Mouse (Mus musculus) MEL (cell line): ENCODE results near the gene Sdc1. TPM values are rescaled to one million over a fixed set of nuclear protein-coding genes. Genes with fewer than 3 reads are reported as not detected.

Experiments
- DNase-seq: peaks from one replicate; pipeline ENCODE4 v3.0.0; 2011; ENCODE audit warnings: low read depth, low spot score
- H3K27ac ChIP-seq: 2 replicates; pipeline ENCODE4 v1.5.1; 2012; ENCODE audit warnings: low read depth, mild to moderate bottlenecking, control low read depth, low read length, moderate library complexity; ENCODE audit not compliant: control insufficient read depth
- H3K27me3 ChIP-seq, 2 experiments: fragments of 150-350 bp in 1 of 2; sonication (generic) in 1 of 2; 2 replicates each; pipeline ENCODE4 v1.6.1; 2012; ENCODE audit warnings: low read length in 2 of 2, mild to moderate bottlenecking in 2 of 2, improper control_type of control experiment in 1 of 2, moderate library complexity in 1 of 2; ENCODE audit not compliant: insufficient read depth in 2 of 2, control insufficient read depth in 1 of 2
- H3K36me3 ChIP-seq, 2 experiments: 2 replicates each; pipeline ENCODE4 v1.6.1; 2012 to 2014; ENCODE audit warnings: low read length in 2 of 2, improper control_type of control experiment in 1 of 2, inconsistent platforms in 1 of 2, mild to moderate bottlenecking in 1 of 2; ENCODE audit not compliant: insufficient read depth in 2 of 2, control insufficient read depth in 1 of 2
- H3K4me1 ChIP-seq, 2 experiments: fragments of 150-350 bp in 1 of 2; sonication (generic) in 1 of 2; 2 replicates each; pipeline ENCODE4 v1.6.1; 2012; ENCODE audit warnings: low read length in 2 of 2, improper control_type of control experiment in 1 of 2, mild to moderate bottlenecking in 1 of 2; ENCODE audit not compliant: insufficient read depth in 2 of 2, control insufficient read depth in 1 of 2
- H3K4me3 ChIP-seq, 2 experiments: fragments of 150-350 bp in 1 of 2; sonication (generic) in 1 of 2; 2 replicates each; pipeline ENCODE4 v1.5.1; 2012; ENCODE audit warnings: low read depth in 2 of 2, low read length in 2 of 2, mild to moderate bottlenecking in 2 of 2, moderate library complexity in 2 of 2, control low read depth in 1 of 2, improper control_type of control experiment in 1 of 2; ENCODE audit not compliant: control insufficient read depth in 1 of 2, insufficient read depth in 1 of 2
- H3K79me2 ChIP-seq: 2 replicates; pipeline ENCODE4 v1.6.1; 2012; ENCODE audit warnings: mild to moderate bottlenecking, low read length, moderate library complexity; ENCODE audit not compliant: control insufficient read depth, poor library complexity, insufficient read depth
- H3K9ac ChIP-seq: 2 replicates; pipeline ENCODE4 v1.6.1; 2012; ENCODE audit warnings: low read depth, mild to moderate bottlenecking, control low read depth, low read length, moderate library complexity; ENCODE audit not compliant: control insufficient read depth, poor library complexity, severe bottlenecking
- H3K9me3 ChIP-seq: fragments of 150-350 bp; sonication (generic); replicated peaks from 2 replicates; pipeline ENCODE4 v1.6.1; 2012; ENCODE audit warnings: mild to moderate bottlenecking, low read length, improper control_type of control experiment, moderate library complexity; ENCODE audit not compliant: insufficient read depth
- BHLHE40 ChIP-seq: IDR thresholded peaks from 2 replicates; pipeline ENCODE4 v1.6.1; 2012; ENCODE audit warnings: low read depth, mild to moderate bottlenecking, inconsistent platforms, low read length, improper control_type of control experiment, borderline replicate concordance
- CTCF ChIP-seq, 3 experiments: IDR thresholded peaks in 2 of 3; conservative IDR thresholded peaks in 1 of 3; 2 replicates each; pipeline ENCODE4 v1.5.1; 2011 to 2012; ENCODE audit warnings: low read length in 3 of 3, low read depth in 2 of 3, mild to moderate bottlenecking in 2 of 3, improper control_type of control experiment in 1 of 3, inconsistent platforms in 1 of 3, mixed read lengths in 1 of 3, moderate library complexity in 1 of 3; ENCODE audit not compliant: control insufficient read depth in 1 of 3, insufficient read depth in 1 of 3, poor library complexity in 1 of 3, severe bottlenecking in 1 of 3
- ELF1 ChIP-seq: IDR thresholded peaks from 2 replicates; pipeline ENCODE4 v1.6.1; 2014; ENCODE audit warnings: low read depth, mild to moderate bottlenecking, inconsistent platforms, low read length, improper control_type of control experiment, moderate library complexity
- EP300 ChIP-seq, 2 experiments: IDR thresholded peaks; 2 replicates each; pipeline ENCODE4 v1.6.1; 2011; ENCODE audit warnings: improper control_type of control experiment in 2 of 2, low read length in 2 of 2, low read depth in 1 of 2, mild to moderate bottlenecking in 1 of 2
- JUND ChIP-seq: IDR thresholded peaks from 2 replicates; pipeline ENCODE4 v1.6.1; 2011; ENCODE audit warnings: low read depth, mild to moderate bottlenecking, improper control_type of control experiment, low read length
- KAT2A ChIP-seq: conservative IDR thresholded peaks from 2 replicates; pipeline ENCODE4 v1.6.1; 2012; ENCODE audit warnings: low read depth, low read length, improper control_type of control experiment, inconsistent platforms
- MAX ChIP-seq: IDR thresholded peaks from 2 replicates; pipeline ENCODE4 v1.6.1; 2011; ENCODE audit warnings: low read length, improper control_type of control experiment
- MAZ ChIP-seq: IDR thresholded peaks from 2 replicates; pipeline ENCODE4 v1.6.1; 2012; ENCODE audit warnings: low read depth, mild to moderate bottlenecking, inconsistent platforms, low read length, improper control_type of control experiment
- MEF2A ChIP-seq: IDR thresholded peaks from 2 replicates; pipeline ENCODE4 v1.6.1; 2014; ENCODE audit warnings: low read depth, mild to moderate bottlenecking, inconsistent platforms, low read length, improper control_type of control experiment; ENCODE audit not compliant: poor library complexity, insufficient replicate concordance, severe bottlenecking; ENCODE audit errors: extremely low read depth
- MXI1 ChIP-seq: IDR thresholded peaks from 2 replicates; pipeline ENCODE4 v1.6.1; 2011; ENCODE audit warnings: mild to moderate bottlenecking, low read depth, low read length, improper control_type of control experiment
- SMC3 ChIP-seq: IDR thresholded peaks from 2 replicates; pipeline ENCODE4 v1.6.1; 2011; ENCODE audit warnings: low read depth, low read length, improper control_type of control experiment
- TBP ChIP-seq: IDR thresholded peaks from 2 replicates; pipeline ENCODE4 v1.8.0; 2011; ENCODE audit warnings: low read depth, low read length, improper control_type of control experiment
- TCF12 ChIP-seq: IDR thresholded peaks from 2 replicates; pipeline ENCODE4 v1.6.1; 2014; ENCODE audit warnings: low read depth, mild to moderate bottlenecking, inconsistent platforms, low read length, improper control_type of control experiment, moderate library complexity
- UBTF ChIP-seq: IDR thresholded peaks from 2 replicates; pipeline ENCODE4 v1.6.1; 2012; ENCODE audit warnings: low read depth, mild to moderate bottlenecking, inconsistent platforms, low read length, improper control_type of control experiment, moderate library complexity, borderline replicate concordance; ENCODE audit not compliant: insufficient read depth
- USF2 ChIP-seq, 2 experiments: IDR thresholded peaks; 2 replicates each; pipeline ENCODE4 v1.6.1; 2011 to 2012; ENCODE audit warnings: improper control_type of control experiment in 2 of 2, low read length in 2 of 2, borderline replicate concordance in 1 of 2, inconsistent platforms in 1 of 2, low read depth in 1 of 2, mild to moderate bottlenecking in 1 of 2; ENCODE audit not compliant: insufficient read depth in 1 of 2
- ZMIZ1 ChIP-seq: IDR thresholded peaks from 2 replicates; pipeline ENCODE4 v1.6.1; 2012; ENCODE audit warnings: low read depth, mild to moderate bottlenecking, inconsistent platforms, low read length, improper control_type of control experiment, moderate library complexity
- polyA plus RNA-seq, 2 experiments: library from polyadenylated mRNA; stranded (reverse) in 1 of 2; unstranded in 1 of 2; fragments of >175 nt in 1 of 2; fragments of >200 nt in 1 of 2; gene quantifications; 2 replicates each; pipeline versions ENCODE4 v1.2.1 to v1.2.4; 2012; ENCODE audit warnings: low replicate concordance in 2 of 2, low read depth in 1 of 2; ENCODE audit not compliant: insufficient read length in 2 of 2, insufficient read depth in 1 of 2, missing spikeins in 1 of 2
- total RNA-seq: library from RNA; depleted of rRNA; stranded (reverse); fragments of 300-350 nt; gene quantifications from 2 replicates; pipeline ENCODE4 v1.2.3, GENCODE M21; 2012

The Sdc1 gene
- total and polyA plus RNA-seq, 3 experiments: 32.3 to 33.6 TPM; not detected in 1

- Histone ChIP-seq H3K9me3 (no peaks in the 10 kb centered on the region), H3K27ac (no peak overlapping the region), H3K4me3 (no peak overlapping the region), H3K9ac (no peak overlapping the region), H3K4me1 (no peaks in the 10 kb centered on the region)
- peak; percentile 37 for DNase-seq
- TF ChIP-seq ELF1 (no peak), CTCF (IDR thresholded peaks at IDR 0.05 in 2 of 3, conservative IDR thresholded peaks at IDR 0.05 in 1 of 3; ENCODE audit: control insufficient read depth in 1 of 3, insufficient read depth in 1 of 3, low read depth in 2 of 3, low read length in 3 of 3, poor library complexity in 1 of 3, severe bottlenecking in 1 of 3) (peak in 2 of 3 experiments; percentile 22 to 31; a peak in 3 of 6 replicates), UBTF (no peak), MXI1 (no peak), MAZ (no peak), BHLHE40 (no peak)
- TF ChIP-seq, all 39 proteins: peak for 1
- Histone ChIP-seq H3K27me3 (no peaks in the 10 kb centered on the region), H3K36me3 (no peaks in the 10 kb centered on the region; a peak in 1 of 4 replicates), H3K79me2 (no peaks in the 10 kb centered on the region)
Observed at GRCm38 (mm10) chr12:8758029-8758428, 13.1 kb upstream of the Sdc1 start.

- Histone ChIP-seq H3K9ac (no peak overlapping the region), H3K36me3 (no peaks in the 10 kb centered on the region; a peak in 1 of 4 replicates), H3K4me1 (no peaks in the 10 kb centered on the region), H3K27me3 (no peaks in the 10 kb centered on the region; a peak in 1 of 4 replicates), H3K79me2 (no peaks in the 10 kb centered on the region), H3K27ac (no peak overlapping the region), H3K4me3 (no peak overlapping the region), H3K9me3 (no peaks in the 10 kb centered on the region)
- no peak for TF ChIP-seq KAT2A
- TF ChIP-seq JUND: no peak
- TF ChIP-seq MAX: no peak
- TF ChIP-seq SMC3: no peak
- no peak for TF ChIP-seq USF2 (IDR thresholded peaks at IDR 0.05; ENCODE audit: borderline replicate concordance in 1 of 2, insufficient read depth in 1 of 2, low read depth in 1 of 2, low read length in 2 of 2)
- no peak for TF ChIP-seq EP300 (IDR thresholded peaks at IDR 0.05; ENCODE audit: low read depth in 1 of 2, low read length in 2 of 2)
- TF ChIP-seq MEF2A: no peak
- TF ChIP-seq TCF12: no peak
- no peak for TF ChIP-seq CTCF (IDR thresholded peaks at IDR 0.05 in 2 of 3, conservative IDR thresholded peaks at IDR 0.05 in 1 of 3; ENCODE audit: control insufficient read depth in 1 of 3, insufficient read depth in 1 of 3, low read depth in 2 of 3, low read length in 3 of 3, poor library complexity in 1 of 3, severe bottlenecking in 1 of 3)
- no peak for TF ChIP-seq TBP
- no peak for TF ChIP-seq UBTF
- no peak for TF ChIP-seq ZMIZ1
- no peak for DNase-seq
Observed at GRCm38 (mm10) chr12:8759115-8759514, 12.0 kb upstream of the Sdc1 start.
